Mouse (Mus musculus) brown adipose tissue, adult 24 weeks (tissue): Measurements from ENCODE around the gene Pde11a. TPM values are rescaled to one million over a fixed set of nuclear protein-coding genes. Genes with fewer than 3 reads are reported as not detected.
A peak's percentile ranks its signal among the peaks of the same experiment; 100 is the strongest.

ENCODE experiments used
- H3K27ac ChIP-seq: fragments of 200-500 bp; replicated peaks from 2 replicates; pipeline ENCODE4 v1.5.1; 2012; ENCODE audit warnings: low read depth, mild to moderate bottlenecking, low read length
- H3K4me1 ChIP-seq: fragments of 200-500 bp; 2 replicates; pipeline ENCODE4 v1.6.1; 2012; ENCODE audit warnings: low read length, mixed read lengths; ENCODE audit not compliant: control insufficient read depth, insufficient read depth, insufficient read length
- H3K4me3 ChIP-seq: fragments of 200-500 bp; 2 replicates; pipeline ENCODE4 v1.5.1; 2012; ENCODE audit warnings: low read depth, mild to moderate bottlenecking, low read length, moderate library complexity; ENCODE audit not compliant: insufficient read depth
- polyA plus RNA-seq: library from polyadenylated mRNA; stranded (reverse); fragments of >200 nt; gene quantifications from 2 replicates; pipeline ENCODE4 v1.2.4, GENCODE M21; 2012; ENCODE audit not compliant: missing spikeins, insufficient read depth, insufficient read length

Gene Pde11a
- 0.79 and 0.91 TPM in 2 replicates for polyA plus RNA-seq

DNA sequence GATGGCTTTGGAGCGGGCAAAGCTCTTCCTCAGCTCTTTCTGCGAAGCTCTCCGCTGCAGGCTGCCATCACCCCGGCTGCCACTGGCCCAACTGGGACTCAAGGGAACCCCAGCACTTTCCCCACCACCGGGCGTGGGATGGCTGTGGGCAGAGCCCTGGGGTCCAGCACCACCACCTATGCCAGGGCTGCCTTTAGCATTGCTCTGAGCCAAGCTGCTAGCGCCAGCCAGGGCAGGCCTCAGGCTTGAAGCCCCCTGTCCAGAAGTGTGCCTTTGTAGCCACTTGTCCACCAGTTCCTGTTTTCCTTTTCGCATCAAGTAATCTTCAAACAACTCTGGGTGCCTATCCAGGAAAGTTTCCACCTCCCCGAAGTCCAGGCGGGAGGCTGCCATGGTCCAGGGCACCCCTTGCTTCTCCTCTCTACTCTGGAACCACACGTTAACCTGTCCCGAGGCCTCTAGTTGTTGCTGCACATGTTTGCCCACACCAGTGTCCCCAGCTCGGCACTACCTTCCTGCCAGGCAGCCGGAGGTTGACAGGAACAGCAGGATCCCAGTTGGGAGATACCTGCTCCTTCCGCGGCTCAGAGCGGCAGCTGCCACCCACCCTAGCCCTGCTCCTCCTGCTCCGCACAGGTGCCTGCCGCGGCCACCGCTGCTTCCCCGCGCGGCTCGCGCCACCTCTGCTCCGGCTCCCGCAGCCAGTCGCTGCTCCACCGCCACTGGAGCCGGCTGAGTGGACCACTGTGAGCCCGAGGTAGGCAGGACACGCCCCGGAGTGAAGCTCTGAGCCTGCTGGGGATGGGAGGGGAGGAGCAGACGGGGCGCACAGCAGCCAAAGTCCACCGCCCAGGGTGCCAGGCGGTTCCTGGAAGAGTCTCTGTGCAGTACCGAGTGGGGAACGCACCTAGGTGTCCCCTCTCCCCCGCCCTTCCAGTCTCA lies at the start of gene Pde11a:
Gene Pde11a (minus strand): TSS at position 560 of the 942 bp plus-strand sequence.
- Histone ChIP-seq H3K27ac (no peak within 1 kb of the TSS), H3K4me3 (peak within 1 kb of the TSS; percentile 31), H3K4me1 (no peaks in the 10 kb centered on the region)

DNA sequence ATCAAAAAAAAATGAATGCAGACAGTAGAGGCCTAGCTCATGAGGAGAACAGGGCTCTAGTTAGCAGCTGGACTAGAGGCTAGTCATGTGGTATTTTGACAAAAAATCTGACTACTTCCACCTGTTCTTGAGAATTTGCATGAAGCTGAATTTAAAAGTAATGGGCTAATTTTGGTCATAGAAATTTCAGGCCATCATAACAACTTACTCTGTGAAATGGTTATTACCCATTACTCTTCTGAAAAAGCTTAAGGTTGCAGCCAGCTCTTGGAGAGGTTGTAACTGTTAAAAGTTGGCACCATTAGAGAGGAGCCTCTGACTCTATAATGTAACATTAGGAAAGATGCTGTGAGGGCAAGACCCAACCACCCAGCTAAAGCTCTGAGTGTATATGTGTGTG lies 48.0 kb upstream of the Pde11a start:
- Histone ChIP-seq H3K4me3 (no peak overlapping the region), H3K4me1 (no peaks in the 10 kb centered on the region), H3K27ac (no peak overlapping the region)

- no peak overlapping the region for H3K27ac ChIP-seq
- H3K4me3 ChIP-seq, result no peak overlapping the region
- H3K4me1 ChIP-seq, result no peaks in the 10 kb centered on the region
Observed at GRCm38 (mm10) chr2:76378646-76379045, 40.1 kb upstream of the Pde11a start.

DNA sequence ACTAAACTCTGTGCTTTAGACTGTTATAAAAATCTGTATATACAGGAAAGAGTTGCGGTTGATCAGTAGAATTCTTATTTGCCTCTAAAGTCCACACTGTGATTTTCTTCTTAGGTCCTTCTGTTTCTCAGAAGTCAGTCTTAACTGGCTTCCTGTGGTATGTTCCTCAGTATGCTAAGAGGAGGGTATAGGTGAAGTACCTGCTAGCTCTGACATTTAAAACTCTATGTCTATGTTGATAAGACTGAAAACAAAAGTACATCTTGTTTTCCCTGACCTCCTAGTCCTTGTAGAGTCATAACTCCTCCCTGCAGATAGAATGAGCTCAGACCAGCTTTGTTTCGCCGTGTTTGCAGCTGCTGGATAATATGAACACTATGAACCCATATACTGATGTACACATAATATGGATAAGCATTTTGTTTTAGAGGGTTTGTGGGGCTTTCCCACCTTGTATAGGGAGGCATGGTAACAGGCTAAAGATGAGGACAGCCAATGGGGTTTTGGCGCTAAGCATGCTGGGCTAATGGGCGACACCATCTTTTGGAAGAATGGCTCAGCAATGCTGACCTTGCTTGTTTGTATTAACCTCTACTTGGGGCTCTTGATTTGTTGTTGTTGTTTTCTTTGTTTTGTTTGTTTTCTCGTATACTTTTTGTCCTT lies 36.1 kb upstream of the Pde11a start:
- Histone ChIP-seq H3K27ac (no peak overlapping the region), H3K4me3 (no peak overlapping the region), H3K4me1 (0 out of 2 replicates have a peak, but pooled peaks cover 4% of the 10 kb centered on the region)

- Histone ChIP-seq H3K4me1 (0 out of 2 replicates have a peak, but pooled peaks cover 4% of the 10 kb centered on the region), H3K27ac (no peak overlapping the region), H3K4me3 (no peak overlapping the region)
Observed at GRCm38 (mm10) chr2:76372244-76372643, 33.7 kb upstream of the Pde11a start.

DNA sequence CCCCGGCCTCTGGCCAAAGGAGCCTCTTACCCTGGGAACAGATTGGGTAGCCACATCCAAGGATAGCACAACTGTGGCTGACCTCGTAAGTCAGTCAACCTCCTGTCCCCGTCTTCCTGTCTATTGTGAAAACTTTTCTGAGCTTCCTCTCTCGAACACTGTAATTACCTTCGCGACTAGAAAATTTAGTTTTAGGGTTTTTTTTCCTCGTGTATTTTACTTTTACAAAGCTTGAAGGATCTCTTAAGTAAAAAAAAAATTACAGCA lies 32.0 kb upstream of the Pde11a start:
- Histone ChIP-seq H3K27ac (no peak overlapping the region), H3K4me3 (peak overlapping the region; percentile 87)

GRCm38 (mm10) chr2:76369821-76370655 lies 31.5 kb upstream of the Pde11a start, which contains the start of gene Rbm45:
Gene Rbm45, plus strand, starts transcription at chr2:76369984.
- no peak within 1 kb of the TSS for H3K27ac ChIP-seq

More for the DNA sequence above, 32.0 kb upstream of the Pde11a start:
- H3K4me1 ChIP-seq, result 0 out of 2 replicates have a peak, but pooled peaks cover 4% of the 10 kb centered on the region

GRCm38 (mm10) chr2:76368861-76369660 lies 30.5 kb upstream of the Pde11a start:
- H3K4me1 ChIP-seq, result 0 out of 2 replicates have a peak, but pooled peaks cover 4% of the 10 kb centered on the region
- no peak overlapping the region for H3K4me3 ChIP-seq
- H3K27ac ChIP-seq, result no peak overlapping the region

More at GRCm38 (mm10) chr2:76369821-76370655, 31.5 kb upstream of the Pde11a start, which contains the start of gene Rbm45:
- Histone ChIP-seq H3K4me3 (peak within 1 kb of the TSS; percentile 87), H3K4me1 (0 out of 2 replicates have a peak, but pooled peaks cover 4% of the 10 kb centered on the region)

GRCm38 (mm10) chr2:76367188-76367922 lies 28.8 kb upstream of the Pde11a start:
- Histone ChIP-seq H3K4me3 (no peak overlapping the region), H3K27ac (no peak overlapping the region), H3K4me1 (0 out of 2 replicates have a peak, but pooled peaks cover 4% of the 10 kb centered on the region)

GRCm38 (mm10) chr2:76365811-76366210 lies 27.2 kb upstream of the Pde11a start:
- H3K27ac ChIP-seq, result no peak overlapping the region
- H3K4me3 ChIP-seq, result no peak overlapping the region
- H3K4me1 ChIP-seq, result 0 out of 2 replicates have a peak, but pooled peaks cover under 1% of the 10 kb centered on the region

DNA sequence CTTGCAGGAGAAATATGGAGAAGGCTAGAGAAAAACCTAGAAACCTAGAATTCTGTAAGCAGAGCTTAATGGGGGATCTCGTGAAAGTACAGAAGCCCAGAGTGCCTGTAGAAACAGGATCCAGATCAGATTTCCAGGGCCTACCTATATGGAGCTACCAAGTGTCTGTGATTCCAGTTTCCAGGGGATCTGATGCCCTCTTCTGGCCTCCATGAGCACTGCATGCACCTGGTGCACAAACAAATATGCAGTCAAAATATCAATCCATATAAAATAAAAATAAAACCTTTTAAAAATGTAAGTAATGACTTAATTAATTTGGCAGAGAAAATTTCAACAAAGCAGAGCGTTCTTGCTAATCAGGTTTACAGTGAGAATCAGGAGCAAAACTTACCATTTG lies 23.5 kb upstream of the Pde11a start:
- no peak overlapping the region for H3K27ac ChIP-seq
- H3K4me3 ChIP-seq, result no peak overlapping the region
- no peaks in the 10 kb centered on the region for H3K4me1 ChIP-seq

DNA sequence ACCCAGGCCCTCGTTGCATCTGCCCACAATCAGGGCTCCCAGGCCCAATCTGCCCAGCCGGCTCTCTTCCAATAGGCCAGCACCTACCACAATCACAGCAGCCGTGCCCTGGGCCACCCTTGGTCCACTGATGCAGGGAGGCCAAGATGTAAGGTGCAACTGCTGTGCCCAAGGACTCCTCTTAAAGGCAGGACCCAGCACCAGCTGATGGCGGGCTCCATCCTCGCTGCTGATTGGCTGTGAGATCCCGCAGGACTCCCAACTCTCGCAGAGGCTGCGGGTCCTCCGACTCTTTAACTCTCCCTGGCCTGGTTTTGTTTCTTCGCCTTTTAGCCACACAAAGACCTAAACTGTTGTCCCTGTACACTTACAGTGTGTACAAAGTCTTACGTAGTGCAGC lies 21.7 kb upstream of the Pde11a start, which contains the start of gene Cyct:
Gene Cyct (minus strand): TSS at position 225 of the 400 bp plus-strand sequence.
- H3K4me3 ChIP-seq, result no peak within 1 kb of the TSS

GRCm38 (mm10) chr2:76347839-76348238 lies 9.3 kb upstream of the Pde11a start:
- Histone ChIP-seq H3K4me3 (no peak overlapping the region), H3K4me1 (no peaks in the 10 kb centered on the region), H3K27ac (no peak overlapping the region)

More for the DNA sequence above, 21.7 kb upstream of the Pde11a start, which contains the start of gene Cyct:
- Histone ChIP-seq H3K4me1 (no peaks in the 10 kb centered on the region), H3K27ac (no peak within 1 kb of the TSS)
